Mouse (Mus musculus) liver, embryonic 16.5 days (tissue): Measurements from ENCODE around the gene Gm17190. TPM values are rescaled to one million over a fixed set of nuclear protein-coding genes. Genes with fewer than 3 reads are reported as not detected.
"Not testable (repeated sequence)": the region's sequence is repeated elsewhere in the genome, so short reads cannot be mapped to it uniquely, and the experiment has no call there.

ENCODE experiments used
- ATAC-seq: fragments of 200-750 bp; cut with Nextera tagmentation; 2 replicates; pipeline ENCODE4 v1.8.0; 2017; ENCODE audit warnings: low read depth, mild to moderate bottlenecking, moderate number of reproducible peaks, moderate library complexity
- H3K27ac ChIP-seq: fragments of 300-500 bp; sonication (generic); 2 replicates; pipeline ENCODE4 v1.5.1; 2014; ENCODE audit warnings: mild to moderate bottlenecking, low read length
- H3K27me3 ChIP-seq: fragments of 300-500 bp; sonication (generic); 2 replicates; pipeline ENCODE4 v1.6.1; 2014; ENCODE audit warnings: low read depth, low read length, mixed read lengths; ENCODE audit not compliant: control insufficient read depth, insufficient read depth
- H3K36me3 ChIP-seq: fragments of 300-500 bp; sonication (generic); 2 replicates; pipeline ENCODE4 v1.6.1; 2014; ENCODE audit warnings: mild to moderate bottlenecking; ENCODE audit not compliant: control insufficient read depth, insufficient read depth
- H3K4me1 ChIP-seq: fragments of 300-500 bp; sonication (generic); 2 replicates; pipeline ENCODE4 v1.6.1; 2014; ENCODE audit warnings: low read depth, low read length, mixed read lengths; ENCODE audit not compliant: control insufficient read depth
- H3K4me2 ChIP-seq: fragments of 300-500 bp; sonication (generic); 2 replicates; pipeline ENCODE4 v1.6.1; 2014; ENCODE audit warnings: low read depth, low read length, mixed read lengths
- H3K4me3 ChIP-seq: fragments of 300-500 bp; sonication (generic); 2 replicates; pipeline ENCODE4 v1.5.1; 2014; ENCODE audit warnings: low read depth, mild to moderate bottlenecking, low read length
- H3K9ac ChIP-seq: fragments of 300-500 bp; sonication (generic); 2 replicates; pipeline ENCODE4 v1.6.1; 2014; ENCODE audit warnings: low read depth, low read length
- H3K9me3 ChIP-seq: fragments of 300-500 bp; sonication (generic); replicated peaks from 2 replicates; pipeline ENCODE4 v1.6.1; 2016; ENCODE audit warnings: low read length; ENCODE audit not compliant: control insufficient read depth
- WGBS: fragments of 180-500 bp; shearing (Covaris S2); extraction: QIAGEN DNeasy Blood & Tissue Kit; methylation state at CpG from one replicate; pipeline ENCODE4 v1.1.7; 2014; ENCODE audit not compliant: insufficient replicate concordance; 5-methylcytosine and 5-hydroxymethylcytosine counted together
- polyA plus RNA-seq: library from polyadenylated mRNA; unstranded; fragments of >200 nt; fragmentation: Nextera tagmentation; extraction: Ambion mirVana; gene quantifications from 2 replicates; pipeline ENCODE4 v1.2.1, GENCODE M21; 2015

The Gm17190 gene
- polyA plus RNA-seq, result not detected in 2 replicates

DNA sequence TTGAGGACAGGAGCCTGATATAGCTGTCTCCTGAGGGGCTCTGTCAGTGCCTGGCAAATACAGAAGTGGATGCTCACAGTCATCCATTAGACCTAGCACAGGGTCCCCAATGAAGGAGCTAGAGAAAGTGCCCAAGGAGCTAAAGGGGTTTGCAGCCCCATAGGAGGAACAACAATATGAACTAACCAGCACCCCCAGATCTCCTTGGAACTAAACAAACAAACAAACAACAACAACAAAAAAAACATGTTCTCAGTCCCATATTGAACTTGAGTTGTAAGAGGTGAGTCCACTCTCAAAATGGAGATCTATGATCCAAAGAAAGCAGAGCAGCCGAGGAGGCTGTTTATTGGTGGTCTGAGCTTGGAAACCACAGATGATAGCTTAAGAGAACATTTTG, at the start of gene Gm17190:
Gene Gm17190, plus strand, starts transcription at position 301 of the 400 bp plus-strand sequence.
- not testable (repeated sequence) for H3K27ac ChIP-seq
- WGBS, result 56% methylated on average over 1 of the region's 1 CpGs

DNA sequence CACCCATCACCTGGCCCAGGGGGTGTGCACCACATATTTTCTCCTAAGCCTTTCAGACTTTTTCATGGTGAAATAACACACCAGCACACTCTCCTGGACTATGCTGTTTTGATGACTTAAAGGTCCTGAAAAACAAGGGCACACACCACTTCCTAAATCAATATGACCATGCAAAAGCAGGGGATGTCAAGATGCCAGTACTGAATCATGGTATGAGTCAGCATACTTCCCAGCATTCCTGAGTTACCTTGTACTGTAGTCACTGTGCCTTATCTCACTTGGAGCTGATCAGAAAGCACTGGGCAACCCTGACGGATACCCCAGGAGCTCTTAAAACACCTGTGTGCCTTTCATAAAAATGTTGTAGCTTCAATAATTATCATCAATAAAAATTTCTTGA, 42.3 kb upstream of the Gm17190 start:
- H3K4me2 ChIP-seq, result no peak overlapping the region
- H3K4me3 ChIP-seq, result no peak overlapping the region
- 23% methylated on average over 1 of the region's 1 CpGs for WGBS
- no peaks in the 10 kb centered on the region for H3K4me1 ChIP-seq
- H3K27ac ChIP-seq, result no peak overlapping the region
- no peaks in the 10 kb centered on the region for H3K9me3 ChIP-seq
- no peak overlapping the region for H3K9ac ChIP-seq
- no peak for ATAC-seq
- no peaks in the 10 kb centered on the region for H3K36me3 ChIP-seq
- H3K27me3 ChIP-seq, result no peaks in the 10 kb centered on the region

More for the DNA sequence above, at the start of gene Gm17190:
- H3K27me3 ChIP-seq, H3K4me3 ChIP-seq, H3K9ac ChIP-seq, H3K4me1 ChIP-seq, ATAC-seq, H3K9me3 ChIP-seq, H3K4me2 ChIP-seq, H3K36me3 ChIP-seq: not testable (repeated sequence)

DNA sequence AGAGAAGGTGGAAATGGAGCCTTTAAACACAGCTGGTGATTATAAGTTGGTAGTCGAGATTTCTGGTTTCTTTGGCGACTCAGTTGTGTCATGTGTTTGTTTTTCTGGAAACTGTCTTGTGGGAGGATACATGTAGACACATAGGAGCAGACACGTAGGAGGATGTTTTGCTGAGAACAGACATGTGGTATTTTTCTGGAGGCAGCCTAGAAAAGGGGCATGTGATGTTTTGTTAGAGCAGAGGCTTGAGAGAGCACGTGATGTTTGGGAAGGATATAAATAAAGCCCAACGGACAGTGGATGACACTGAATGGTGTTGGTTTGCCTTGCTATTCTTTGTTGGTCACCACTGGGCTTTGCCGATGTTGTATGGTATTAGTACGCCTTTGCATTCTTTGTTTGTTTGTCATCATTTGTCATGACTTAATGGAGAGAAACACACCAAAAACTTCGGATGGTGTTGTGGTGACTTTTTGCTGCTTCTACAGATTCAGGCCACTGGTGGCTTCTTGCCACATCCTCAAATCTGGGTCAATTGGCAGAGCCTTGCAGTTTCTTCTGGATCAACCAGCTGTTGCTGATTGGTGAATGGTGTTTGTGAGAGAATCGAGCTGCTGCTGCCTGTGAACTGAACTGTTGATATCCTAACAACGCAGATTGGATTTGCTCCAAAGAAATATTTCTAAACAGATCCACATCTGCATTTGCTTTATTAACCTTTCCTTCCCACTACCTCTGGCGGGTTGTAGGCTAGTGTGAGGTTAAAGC, 41.4 kb upstream of the Gm17190 start:
- no peak overlapping the region for H3K4me2 ChIP-seq
- H3K27me3 ChIP-seq, result no peaks in the 10 kb centered on the region
- no peak overlapping the region for H3K4me3 ChIP-seq
- H3K27ac ChIP-seq, result no peak overlapping the region
- 61% methylated on average over 11 of the region's 11 CpGs for WGBS
- no peaks in the 10 kb centered on the region for H3K9me3 ChIP-seq
- no peak overlapping the region for H3K9ac ChIP-seq
- H3K36me3 ChIP-seq, result no peaks in the 10 kb centered on the region
- no peak for ATAC-seq
- H3K4me1 ChIP-seq, result no peaks in the 10 kb centered on the region

DNA sequence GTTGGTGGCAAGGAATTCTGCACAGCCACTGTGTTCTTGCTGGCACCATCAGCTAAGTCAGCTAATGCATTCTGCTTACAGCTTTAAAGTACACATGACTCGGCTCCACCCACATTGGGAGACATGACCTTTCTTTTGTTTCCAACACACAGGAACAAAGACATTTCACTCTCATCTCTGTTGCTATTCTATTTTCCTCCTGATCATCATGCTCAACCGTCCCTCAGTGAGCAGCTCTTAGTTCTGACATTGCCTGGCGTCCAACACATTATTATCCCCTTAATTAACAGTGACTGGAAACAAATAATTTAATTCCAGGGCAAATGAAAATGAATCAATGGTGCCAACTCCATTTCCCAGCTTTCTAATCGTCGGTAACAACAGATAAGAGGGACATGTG, 36.5 kb upstream of the Gm17190 start:
- H3K27ac ChIP-seq, result no peak overlapping the region
- ATAC-seq, result no peak
- H3K4me3 ChIP-seq, result no peak overlapping the region

DNA sequence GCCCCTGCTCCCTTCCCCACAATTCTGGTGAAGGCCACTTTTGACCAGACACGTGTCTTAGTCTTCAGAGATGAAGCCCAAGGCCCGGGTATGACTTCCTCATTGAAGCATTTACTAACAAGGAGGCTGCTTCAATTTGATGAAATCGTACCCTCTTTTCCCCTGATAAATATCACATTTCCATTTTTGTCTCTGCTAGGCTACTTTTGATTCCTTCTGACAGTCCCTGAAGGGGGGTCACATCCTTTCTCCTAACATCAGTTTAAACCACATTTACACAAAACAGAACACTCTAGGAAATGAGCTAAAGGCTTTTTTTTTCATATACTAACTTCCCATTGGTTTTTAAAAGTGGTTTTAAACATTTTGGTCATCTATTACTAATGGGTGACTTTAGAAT, 29.1 kb upstream of the Gm17190 start:
- H3K9me3 ChIP-seq, result no peaks in the 10 kb centered on the region
- H3K4me1 ChIP-seq, result no peaks in the 10 kb centered on the region
- H3K9ac ChIP-seq, result no peak overlapping the region
- no peak for ATAC-seq
- H3K36me3 ChIP-seq, result no peaks in the 10 kb centered on the region
- WGBS, result 44% methylated on average over 3 of the region's 3 CpGs
- H3K4me2 ChIP-seq, result no peak overlapping the region
- no peak overlapping the region for H3K4me3 ChIP-seq
- H3K27ac ChIP-seq, result no peak overlapping the region
- no peaks in the 10 kb centered on the region for H3K27me3 ChIP-seq

More for the DNA sequence above, 36.5 kb upstream of the Gm17190 start:
- no peaks in the 10 kb centered on the region for H3K27me3 ChIP-seq
- H3K9ac ChIP-seq, result no peak overlapping the region
- no peak overlapping the region for H3K4me2 ChIP-seq
- H3K9me3 ChIP-seq, result no peaks in the 10 kb centered on the region
- no peaks in the 10 kb centered on the region for H3K36me3 ChIP-seq
- 59% methylated on average over 5 of the region's 5 CpGs for WGBS
- H3K4me1 ChIP-seq, result no peaks in the 10 kb centered on the region

DNA sequence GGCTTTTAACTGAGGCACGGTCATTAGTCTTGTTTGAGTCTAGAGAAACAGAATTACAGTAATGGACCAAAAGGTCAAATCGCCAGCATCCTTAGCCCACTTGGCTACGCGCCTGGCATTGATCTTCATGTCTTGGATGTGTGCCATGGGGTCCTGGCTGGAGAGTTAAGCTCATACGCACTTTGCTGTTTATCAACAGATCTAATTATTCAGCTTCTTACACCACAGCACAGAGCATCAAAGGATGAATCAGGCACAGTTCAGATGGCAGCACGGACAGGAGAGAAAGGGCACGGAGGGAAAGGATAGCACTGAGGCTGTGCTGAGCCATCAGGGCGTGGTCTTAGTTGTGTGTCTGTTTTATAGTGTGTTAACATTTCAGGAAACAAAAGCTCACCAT, 8.3 kb upstream of the Gm17190 start:
- Histone ChIP-seq H3K9me3 (no peaks in the 10 kb centered on the region), H3K9ac (no peak overlapping the region), H3K4me3 (no peak overlapping the region), H3K27ac (no peak overlapping the region), H3K36me3 (no peaks in the 10 kb centered on the region), H3K4me2 (no peak overlapping the region), H3K4me1 (no peaks in the 10 kb centered on the region), H3K27me3 (no peaks in the 10 kb centered on the region)
- no peak for ATAC-seq
- 60% methylated on average over 8 of the region's 8 CpGs for WGBS

DNA sequence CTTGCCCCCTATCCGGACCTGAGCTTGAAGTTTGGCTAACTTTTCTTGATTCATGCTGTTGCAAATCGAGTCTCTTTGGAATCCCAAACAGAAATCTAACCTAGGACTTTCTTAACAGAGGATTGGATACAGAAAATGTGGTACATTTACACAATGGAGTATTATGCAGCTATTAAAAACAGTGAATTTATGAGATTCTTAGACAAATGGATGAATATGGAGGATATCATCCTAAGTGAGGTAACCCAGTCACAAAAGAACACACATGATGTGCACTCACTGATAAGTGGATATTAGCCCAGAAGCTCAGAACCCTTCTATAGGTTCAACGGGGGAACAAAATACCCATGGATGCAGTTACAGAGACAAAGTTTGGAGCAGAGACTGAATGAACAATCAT, 578 bp upstream of the Gm17190 start, which contains the start of gene Gm20075:
Gene Gm20075, minus strand, starts transcription at position 101 of the 400 bp plus-strand sequence.
- not testable (repeated sequence) for H3K36me3 ChIP-seq, H3K4me3 ChIP-seq, H3K27ac ChIP-seq, H3K9ac ChIP-seq, H3K4me1 ChIP-seq, H3K4me2 ChIP-seq, H3K9me3 ChIP-seq, ATAC-seq, H3K27me3 ChIP-seq
- WGBS, result 62% methylated on average over 3 of the region's 3 CpGs

DNA sequence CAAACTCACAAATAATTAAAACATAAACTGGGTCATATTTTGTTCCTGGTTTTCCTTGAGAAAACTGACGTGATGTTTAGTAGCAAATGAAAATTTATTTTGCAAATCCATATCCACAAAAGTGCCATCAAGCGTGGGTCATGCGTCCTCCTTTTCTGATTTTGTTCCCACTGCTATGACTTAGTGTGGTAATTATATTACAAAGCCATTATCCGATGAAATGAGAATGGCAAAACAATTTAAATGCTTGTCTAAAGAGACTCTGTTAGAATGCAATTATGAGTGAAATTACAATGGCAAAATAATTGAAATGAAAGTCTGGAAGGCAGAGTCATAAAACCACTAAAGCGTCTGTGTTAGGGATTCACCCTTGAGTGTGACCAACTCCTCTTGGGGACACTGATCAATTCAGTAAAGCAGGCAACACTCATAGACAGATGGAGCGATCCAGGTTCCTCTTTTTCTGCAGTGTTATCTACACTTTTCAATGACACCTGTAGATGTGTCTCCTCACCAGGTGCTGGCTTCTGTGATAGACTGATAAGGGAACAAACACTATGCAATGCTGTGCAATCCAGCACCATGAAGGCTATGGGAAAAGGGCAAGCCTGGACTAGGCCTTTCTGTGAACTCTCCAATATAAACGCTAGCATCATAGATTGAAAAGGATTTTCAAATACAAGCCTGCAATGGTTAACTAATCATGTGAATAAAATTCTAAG, 3.9 kb downstream of the Gm17190 start:
- no peaks in the 10 kb centered on the region for H3K9me3 ChIP-seq
- H3K4me3 ChIP-seq, result no peak overlapping the region
- no peak for ATAC-seq
- no peak overlapping the region for H3K4me2 ChIP-seq
- WGBS, result 49% methylated on average over 7 of the region's 7 CpGs
- H3K27ac ChIP-seq, result no peak overlapping the region
- H3K36me3 ChIP-seq, result no peaks in the 10 kb centered on the region
- no peak overlapping the region for H3K9ac ChIP-seq
- H3K27me3 ChIP-seq, result no peaks in the 10 kb centered on the region
- H3K4me1 ChIP-seq, result no peaks in the 10 kb centered on the region

DNA sequence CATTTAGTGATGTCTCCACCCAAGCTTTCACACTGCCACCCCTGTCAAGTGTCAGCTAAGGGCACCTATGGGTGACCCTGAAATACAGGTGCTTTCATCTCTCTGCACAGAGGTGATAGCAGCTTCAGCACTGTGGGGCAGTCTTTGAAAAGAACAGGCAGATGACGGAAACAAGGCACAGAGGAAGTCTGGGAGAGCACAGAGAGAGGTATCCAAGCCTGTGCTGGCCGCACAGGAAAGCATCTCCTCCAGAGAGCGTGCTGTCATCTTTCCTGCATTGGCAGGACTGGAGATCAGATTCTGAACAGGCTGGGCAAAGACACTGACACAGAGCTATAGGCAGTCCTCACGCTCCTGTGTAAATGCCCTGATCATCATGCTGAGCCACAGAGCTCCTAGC, 9.1 kb downstream of the Gm17190 start:
- H3K36me3 ChIP-seq, result no peaks in the 10 kb centered on the region
- H3K4me3 ChIP-seq, result no peak overlapping the region
- H3K4me2 ChIP-seq, result no peak overlapping the region
- ATAC-seq, result no peak
- no peaks in the 10 kb centered on the region for H3K9me3 ChIP-seq
- no peaks in the 10 kb centered on the region for H3K27me3 ChIP-seq
- no peaks in the 10 kb centered on the region for H3K4me1 ChIP-seq
- H3K9ac ChIP-seq, result no peak overlapping the region
- 51% methylated on average over 4 of the region's 4 CpGs for WGBS
- H3K27ac ChIP-seq, result no peak overlapping the region
